Mouse (Mus musculus) kidney, embryonic 16.5 days (tissue): ENCODE measurements around the gene Prdm15. TPM values are rescaled to one million over a fixed set of nuclear protein-coding genes. Genes with fewer than 3 reads are reported as not detected.

Experiments
- ATAC-seq: fragments of 200-750 bp; cut with Nextera tagmentation; 2 replicates; pipeline ENCODE4 v1.8.0; 2017; ENCODE audit warnings: moderate TSS enrichment; ENCODE audit not compliant: low FRiP score, low TSS enrichment
- H3K27ac ChIP-seq: fragments of 300-500 bp; sonication (generic); 2 replicates; pipeline ENCODE4 v1.5.1; 2014; ENCODE audit warnings: low read length
- H3K27me3 ChIP-seq: fragments of 300-500 bp; sonication (generic); 2 replicates; pipeline ENCODE4 v1.6.1; 2014; ENCODE audit warnings: low read length, control low read depth, mixed read lengths; ENCODE audit not compliant: insufficient read depth
- H3K36me3 ChIP-seq: fragments of 300-500 bp; sonication (generic); 2 replicates; pipeline ENCODE4 v1.6.1; 2014; ENCODE audit warnings: low read length, control low read depth, mixed read lengths; ENCODE audit not compliant: insufficient read depth
- H3K4me1 ChIP-seq: fragments of 300-500 bp; sonication (generic); 2 replicates; pipeline ENCODE4 v1.6.1; 2014; ENCODE audit warnings: low read length, control low read depth, mixed read lengths; ENCODE audit not compliant: insufficient read depth
- H3K4me2 ChIP-seq: fragments of 300-500 bp; sonication (generic); replicated peaks from 2 replicates; pipeline ENCODE4 v1.6.1; 2014; ENCODE audit warnings: low read depth, low read length
- H3K4me3 ChIP-seq: fragments of 300-500 bp; sonication (generic); 2 replicates; pipeline ENCODE4 v1.5.1; 2014; ENCODE audit warnings: mild to moderate bottlenecking, low read length
- H3K9ac ChIP-seq: fragments of 300-500 bp; sonication (generic); replicated peaks from 2 replicates; pipeline ENCODE4 v1.6.1; 2014; ENCODE audit warnings: low read length
- H3K9me3 ChIP-seq: fragments of 300-500 bp; sonication (generic); 2 replicates; pipeline ENCODE4 v1.6.1; 2016; ENCODE audit warnings: low read length, control low read depth
- WGBS: fragments of 180-500 bp; shearing (Covaris S2); extraction: QIAGEN DNeasy Blood & Tissue Kit; methylation state at CpG from one replicate; pipeline ENCODE4 v1.1.7; 2014; 5-methylcytosine and 5-hydroxymethylcytosine counted together
- polyA plus RNA-seq: library from polyadenylated mRNA; unstranded; fragments of >200 nt; fragmentation: Nextera tagmentation; extraction: Ambion mirVana; gene quantifications from 2 replicates; pipeline ENCODE4 v1.2.1, GENCODE M21; 2015

Prdm15 gene
- polyA plus RNA-seq, 1 experiment from 2014 or later: 11.8 TPM

- Histone ChIP-seq H3K27me3 (no peaks in the 10 kb centered on the region), H3K9me3 (no peaks in the 10 kb centered on the region), H3K9ac (no peak overlapping the region), H3K27ac (no peak overlapping the region), H3K36me3 (peaks cover 38% of the 10 kb centered on the region), H3K4me1 (no peaks in the 10 kb centered on the region), H3K4me2 (no peak overlapping the region), H3K4me3 (no peak overlapping the region)
- ATAC-seq: no peak
- 89% methylated on average over 6 of the region's 6 CpGs for WGBS
Observed at GRCm38 (mm10) chr16:97823311-97824007, 28.2 kb downstream of the Prdm15 start.

- no peak overlapping the region for H3K4me2 ChIP-seq
- no peak overlapping the region for H3K4me3 ChIP-seq
- ATAC-seq: no peak
- H3K4me1 ChIP-seq: no peaks in the 10 kb centered on the region
- no peaks in the 10 kb centered on the region for H3K9me3 ChIP-seq
- no peaks in the 10 kb centered on the region for H3K27me3 ChIP-seq
- 83% methylated on average over 4 of the region's 4 CpGs for WGBS
- no peak overlapping the region for H3K9ac ChIP-seq
- H3K36me3 ChIP-seq: peaks cover 67% of the 10 kb centered on the region
- H3K27ac ChIP-seq: 0 out of 2 replicates have a peak overlapping the region, but pooled peaks have one; percentile 19
Observed at GRCm38 (mm10) chr16:97819532-97819931, 32.1 kb downstream of the Prdm15 start.

- 88% methylated on average over 1 of the region's 1 CpGs for WGBS
- Histone ChIP-seq H3K4me1 (no peaks in the 10 kb centered on the region), H3K36me3 (peaks cover 75% of the 10 kb centered on the region), H3K27me3 (no peaks in the 10 kb centered on the region), H3K27ac (no peak overlapping the region), H3K4me2 (no peak overlapping the region), H3K4me3 (no peak overlapping the region), H3K9ac (no peak overlapping the region), H3K9me3 (no peaks in the 10 kb centered on the region)
- ATAC-seq: no peak
Observed at GRCm38 (mm10) chr16:97817414-97817813, 34.2 kb downstream of the Prdm15 start.

- WGBS: 87% methylated on average over 5 of the region's 5 CpGs
- Histone ChIP-seq H3K27ac (no peak overlapping the region), H3K4me3 (no peak overlapping the region), H3K4me1 (no peaks in the 10 kb centered on the region), H3K9ac (no peak overlapping the region), H3K9me3 (no peaks in the 10 kb centered on the region), H3K36me3 (peaks cover 82% of the 10 kb centered on the region), H3K27me3 (no peaks in the 10 kb centered on the region), H3K4me2 (no peak overlapping the region)
- ATAC-seq: no peak
Observed at GRCm38 (mm10) chr16:97815269-97815668, 36.4 kb downstream of the Prdm15 start.

GRCm38 (mm10) chr16:97814060-97814459, 37.6 kb downstream of the Prdm15 start:
- Histone ChIP-seq H3K27me3 (no peaks in the 10 kb centered on the region), H3K9ac (no peak overlapping the region), H3K36me3 (peaks cover 82% of the 10 kb centered on the region), H3K4me3 (no peak overlapping the region), H3K27ac (no peak overlapping the region), H3K4me2 (no peak overlapping the region), H3K9me3 (no peaks in the 10 kb centered on the region), H3K4me1 (no peaks in the 10 kb centered on the region)
- WGBS: 91% methylated on average over 2 of the region's 2 CpGs
- no peak for ATAC-seq

- Histone ChIP-seq H3K9me3 (no peaks in the 10 kb centered on the region), H3K4me2 (no peak overlapping the region), H3K4me1 (no peaks in the 10 kb centered on the region), H3K27me3 (no peaks in the 10 kb centered on the region), H3K27ac (no peak overlapping the region), H3K36me3 (peaks cover 75% of the 10 kb centered on the region), H3K4me3 (no peak overlapping the region), H3K9ac (no peak overlapping the region)
- 97% methylated on average over 3 of the region's 3 CpGs for WGBS
- no peak for ATAC-seq
Observed at GRCm38 (mm10) chr16:97808881-97809280, 42.8 kb downstream of the Prdm15 start.

GRCm38 (mm10) chr16:97805646-97806045, 46.0 kb downstream of the Prdm15 start:
- H3K4me3 ChIP-seq: no peak overlapping the region
- H3K4me1 ChIP-seq: no peaks in the 10 kb centered on the region
- peaks cover 68% of the 10 kb centered on the region for H3K36me3 ChIP-seq
- H3K9ac ChIP-seq: no peak overlapping the region
- H3K9me3 ChIP-seq: no peaks in the 10 kb centered on the region
- no peaks in the 10 kb centered on the region for H3K27me3 ChIP-seq
- WGBS: 93% methylated on average over 3 of the region's 3 CpGs
- ATAC-seq: no peak
- no peak overlapping the region for H3K4me2 ChIP-seq
- H3K27ac ChIP-seq: no peak overlapping the region

- no peak overlapping the region for H3K4me2 ChIP-seq
- no peak overlapping the region for H3K4me3 ChIP-seq
- no peaks in the 10 kb centered on the region for H3K4me1 ChIP-seq
- H3K9ac ChIP-seq: no peak overlapping the region
- H3K9me3 ChIP-seq: no peaks in the 10 kb centered on the region
- no peak overlapping the region for H3K27ac ChIP-seq
- H3K36me3 ChIP-seq: peaks cover 64% of the 10 kb centered on the region
- WGBS: 76% methylated on average over 7 of the region's 7 CpGs
- H3K27me3 ChIP-seq: no peaks in the 10 kb centered on the region
- peak; percentile 54; the same call in 1 of the 2 replicates for ATAC-seq
Observed at GRCm38 (mm10) chr16:97804680-97805547, 46.7 kb downstream of the Prdm15 start.

- H3K27me3 ChIP-seq: no peaks in the 10 kb centered on the region
- no peaks in the 10 kb centered on the region for H3K9me3 ChIP-seq
- peaks cover 56% of the 10 kb centered on the region for H3K36me3 ChIP-seq
- ATAC-seq: no peak
- H3K4me3 ChIP-seq: no peak overlapping the region
- 92% methylated on average over 7 of the region's 7 CpGs for WGBS
- no peaks in the 10 kb centered on the region for H3K4me1 ChIP-seq
- H3K27ac ChIP-seq: no peak overlapping the region
- H3K9ac ChIP-seq: no peak overlapping the region
- H3K4me2 ChIP-seq: no peak overlapping the region
Observed at GRCm38 (mm10) chr16:97797950-97798869, 53.4 kb downstream of the Prdm15 start.
